Mouse (Mus musculus) heart, embryonic 10.5 days (tissue): ENCODE measurements around the gene RPS10-NUDT3. TPM values are rescaled to one million over a fixed set of nuclear protein-coding genes. Genes with fewer than 3 reads are reported as not detected.
A peak's percentile ranks its signal among the peaks of the same experiment; 100 is the strongest.

Experiments
- DNase-seq: peaks from one replicate; pipeline ENCODE4 v3.0.0-alpha.2; 2017; ENCODE audit warnings: low spot score
- H3K27ac ChIP-seq: fragments of 300-500 bp; sonication (generic); 2 replicates; pipeline ENCODE4 v1.5.1; 2016; ENCODE audit warnings: mild to moderate bottlenecking
- H3K27me3 ChIP-seq: fragments of 300-500 bp; sonication (generic); 2 replicates; pipeline ENCODE4 v1.6.1; 2016; ENCODE audit warnings: mild to moderate bottlenecking; ENCODE audit not compliant: poor library complexity, insufficient read depth, severe bottlenecking
- H3K36me3 ChIP-seq: fragments of 300-500 bp; sonication (generic); 2 replicates; pipeline ENCODE4 v1.6.1; 2016; ENCODE audit warnings: mild to moderate bottlenecking, moderate library complexity
- H3K4me1 ChIP-seq: fragments of 300-500 bp; sonication (generic); 2 replicates; pipeline ENCODE4 v1.6.1; 2016; ENCODE audit warnings: mild to moderate bottlenecking
- H3K4me3 ChIP-seq: fragments of 300-500 bp; sonication (generic); 2 replicates; pipeline ENCODE4 v1.5.1; 2016; ENCODE audit warnings: mild to moderate bottlenecking, moderate library complexity
- H3K9me3 ChIP-seq: fragments of 300-500 bp; sonication (generic); 2 replicates; pipeline ENCODE4 v1.6.1; 2016; ENCODE audit warnings: mild to moderate bottlenecking, moderate library complexity
- WGBS: fragments of 180-500 bp; shearing (Covaris S2); methylation state at CpG from one replicate; pipeline ENCODE4 v1.1.7; 2016; 5-methylcytosine and 5-hydroxymethylcytosine counted together
- polyA plus RNA-seq: library from polyadenylated mRNA; unstranded; fragments of >200 nt; fragmentation: Nextera tagmentation; extraction: Ambion mirVana; gene quantifications from 2 replicates; pipeline ENCODE4 v1.2.1, GENCODE M21; 2016

The RPS10-NUDT3 gene
- polyA plus RNA-seq, 1 experiment from 2014 or later, result not detected

DNA sequence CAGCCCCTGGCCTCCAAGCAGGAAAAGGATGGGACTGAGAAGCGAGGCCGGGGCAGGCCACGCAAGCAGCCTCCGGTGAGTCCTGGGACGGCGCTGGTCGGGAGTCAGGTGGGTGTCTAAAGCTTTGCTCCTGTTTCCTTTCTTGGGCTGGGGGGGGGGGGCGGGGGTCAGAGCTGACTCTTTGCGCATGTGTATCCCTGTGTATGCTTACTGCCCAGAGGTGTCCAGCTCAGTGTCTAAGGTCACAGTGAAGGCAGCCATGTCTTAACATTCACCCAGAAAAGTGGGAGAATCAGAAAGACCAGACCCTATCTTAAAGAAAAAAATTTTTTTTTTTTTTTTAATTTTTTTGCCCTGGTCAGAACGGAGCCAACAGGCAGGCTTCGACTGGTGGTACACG lies 75.4 kb downstream of the RPS10-NUDT3 start:
- Histone ChIP-seq H3K9me3 (no peaks in the 10 kb centered on the region), H3K27me3 (no peaks in the 10 kb centered on the region), H3K36me3 (peaks cover 31% of the 10 kb centered on the region), H3K4me1 (peaks cover 72% of the 10 kb centered on the region), H3K27ac (peak overlapping the region; percentile 99; the same call in 1 of the 2 replicates), H3K4me3 (peak overlapping the region; percentile 97; the same call in 1 of the 2 replicates)
- WGBS, result 69% methylated on average over 12 of the region's 12 CpGs
- no peak for DNase-seq

DNA sequence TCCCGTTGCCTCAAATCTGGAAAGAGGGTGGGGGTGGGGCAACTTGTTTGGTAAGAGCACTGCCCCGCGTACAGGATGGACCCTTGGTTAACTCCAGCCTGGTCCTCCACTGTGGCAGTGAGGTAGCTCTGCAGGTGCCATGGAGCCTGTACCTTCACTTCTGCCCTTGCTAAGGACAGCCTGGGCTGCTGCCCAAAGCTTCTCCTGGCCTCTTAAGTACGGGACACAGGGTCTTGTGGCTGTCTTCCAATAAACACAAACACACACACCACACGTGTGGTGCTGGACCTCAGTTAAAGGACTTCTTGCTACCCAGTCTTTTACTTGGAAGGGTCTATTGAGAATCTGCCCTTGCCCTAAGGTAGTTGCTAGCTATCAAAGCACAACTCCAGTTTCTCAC lies 76.2 kb downstream of the RPS10-NUDT3 start:
- Histone ChIP-seq H3K4me3 (peak overlapping the region; percentile 97), H3K36me3 (peaks cover 27% of the 10 kb centered on the region), H3K27ac (peak overlapping the region; percentile 99), H3K9me3 (no peaks in the 10 kb centered on the region), H3K27me3 (no peaks in the 10 kb centered on the region), H3K4me1 (peaks cover 72% of the 10 kb centered on the region)
- no peak for DNase-seq
- WGBS, result 20% methylated on average over 5 of the region's 5 CpGs

DNA sequence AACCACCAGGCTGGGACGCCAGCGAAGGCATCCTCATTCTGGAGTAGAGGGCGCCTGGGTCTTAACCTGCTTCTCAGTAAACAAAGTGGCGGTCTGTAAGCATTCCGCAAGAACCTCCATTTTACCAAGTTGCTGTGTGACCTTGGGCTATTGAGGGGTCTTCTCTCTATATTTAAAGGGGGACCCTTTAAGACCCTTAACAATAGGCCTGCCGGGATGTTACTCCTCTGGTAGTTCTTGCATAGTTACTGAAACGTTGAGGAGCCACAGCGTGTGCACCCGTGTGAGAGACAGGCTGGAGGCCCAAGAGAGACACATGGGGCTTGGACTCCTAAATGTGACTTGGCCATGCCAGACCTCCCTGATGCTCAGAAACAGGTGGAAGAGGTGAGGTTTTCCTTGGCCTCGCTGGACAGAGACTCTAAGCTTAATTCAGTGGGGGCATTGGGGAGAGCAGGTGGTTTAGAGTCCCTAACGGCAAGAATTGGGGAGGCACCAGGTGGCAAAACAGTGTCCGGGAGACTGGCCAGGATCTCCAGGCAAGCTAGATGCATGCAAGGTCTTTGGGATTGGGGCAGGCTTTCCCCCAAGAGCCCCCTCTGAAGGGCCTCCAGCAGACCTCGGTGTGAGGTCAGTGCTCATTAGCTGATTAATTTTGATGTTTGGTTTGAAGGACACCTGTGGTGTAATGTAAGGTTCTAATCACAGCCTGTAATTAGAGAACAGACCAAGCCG lies 76.9 kb downstream of the RPS10-NUDT3 start:
- H3K4me1 ChIP-seq, result peaks cover 73% of the 10 kb centered on the region
- H3K27ac ChIP-seq, result peak overlapping the region; percentile 99
- no peak for DNase-seq
- H3K9me3 ChIP-seq, result no peaks in the 10 kb centered on the region
- H3K36me3 ChIP-seq, result peaks cover 23% of the 10 kb centered on the region
- no peaks in the 10 kb centered on the region for H3K27me3 ChIP-seq
- peak overlapping the region; percentile 97 for H3K4me3 ChIP-seq
- 3% methylated on average over 14 of the region's 14 CpGs for WGBS

DNA sequence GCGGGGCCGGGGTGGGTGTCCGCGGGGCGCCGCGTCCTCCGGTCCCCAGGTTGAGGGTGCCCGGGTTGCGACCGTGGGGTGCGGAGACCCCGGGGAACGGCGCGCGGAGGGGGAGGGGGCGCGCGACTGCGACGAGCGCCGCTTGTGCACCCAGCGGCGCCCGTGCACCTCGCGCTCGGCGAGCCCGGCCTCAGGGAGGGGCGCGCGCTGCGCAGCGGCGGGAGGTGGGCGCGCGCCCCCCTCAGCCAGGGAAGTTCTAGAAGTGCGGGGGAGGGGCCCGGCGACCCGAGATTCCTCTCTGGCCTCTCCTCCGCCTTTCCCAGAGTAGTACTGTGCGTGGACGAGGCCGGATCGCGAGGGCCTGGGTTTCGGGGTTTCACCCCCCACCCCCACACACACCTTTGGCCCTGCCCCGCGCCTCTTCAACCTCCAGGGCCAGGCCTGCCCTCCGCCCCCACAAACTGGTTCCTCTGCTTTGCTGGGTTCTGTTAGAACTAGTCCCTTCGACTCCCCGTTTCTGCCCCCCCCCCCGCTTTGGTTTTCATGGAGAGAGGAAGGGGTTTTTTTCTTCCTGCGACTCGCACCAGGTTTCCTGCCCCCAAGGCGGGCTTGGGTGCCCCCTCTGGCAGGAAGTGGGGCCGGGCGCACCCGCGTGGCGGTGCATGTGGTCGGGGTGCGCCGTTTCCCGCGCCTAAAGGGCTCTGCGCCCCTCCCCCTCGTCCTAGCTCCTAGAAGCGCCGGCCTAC lies 77.7 kb downstream of the RPS10-NUDT3 start:
- peak; percentile 90 for DNase-seq
- Histone ChIP-seq H3K4me3 (peak overlapping the region; percentile 97), H3K4me1 (peaks cover 80% of the 10 kb centered on the region), H3K36me3 (peaks cover 23% of the 10 kb centered on the region), H3K9me3 (no peaks in the 10 kb centered on the region), H3K27me3 (no peaks in the 10 kb centered on the region), H3K27ac (peak overlapping the region; percentile 99)
- 2% methylated on average over 69 of the region's 75 CpGs for WGBS

DNA sequence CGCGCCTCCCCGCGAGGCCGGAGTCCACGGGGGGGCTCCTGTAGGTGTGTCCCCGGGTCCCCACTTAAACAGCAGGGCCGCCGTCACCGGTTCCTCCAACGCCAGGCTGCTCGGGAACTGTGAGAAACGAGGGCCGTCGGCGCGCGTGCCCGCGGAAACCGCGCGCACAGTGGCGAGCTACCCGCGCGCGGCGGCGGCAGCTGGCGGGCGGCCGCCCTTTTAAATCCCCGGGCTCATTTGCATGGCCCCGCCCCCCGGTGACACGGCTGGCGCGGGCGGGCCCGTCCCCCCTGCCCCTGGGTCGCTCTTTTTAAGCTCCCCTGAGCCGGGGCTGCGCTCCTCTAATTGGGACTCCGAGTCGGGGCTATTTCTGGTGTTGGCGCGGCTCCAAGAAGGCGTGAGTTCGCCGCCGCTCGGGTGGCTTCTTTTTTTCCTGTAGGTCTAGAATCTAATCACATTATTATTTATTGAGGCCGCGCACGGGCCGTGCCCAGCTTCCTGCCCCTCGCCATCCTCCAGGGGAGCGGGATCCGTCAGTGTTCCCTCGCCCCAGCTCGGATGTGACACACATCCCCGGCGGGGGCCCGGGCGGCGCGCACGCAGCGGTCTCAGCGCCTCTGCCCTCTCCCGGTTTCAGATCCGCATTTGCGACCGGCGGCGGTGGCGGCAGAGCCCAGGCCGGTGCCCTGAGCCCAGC lies 78.6 kb downstream of the RPS10-NUDT3 start, which contains the start of gene Hmga1:
Gene Hmga1, plus strand, starts transcription at position 183 of the 697 bp plus-strand sequence.
- peaks cover 78% of the 10 kb centered on the region for H3K4me1 ChIP-seq
- no peaks in the 10 kb centered on the region for H3K9me3 ChIP-seq
- H3K36me3 ChIP-seq, result peaks cover 18% of the 10 kb centered on the region
- WGBS, result under 1% methylated on average over 79 of the region's 79 CpGs
- peak within 1 kb of the TSS; percentile 99 for H3K27ac ChIP-seq
- peak within 1 kb of the TSS; percentile 97 for H3K4me3 ChIP-seq
- DNase-seq, result peak; percentile 95
- H3K27me3 ChIP-seq, result no peaks in the 10 kb centered on the region

DNA sequence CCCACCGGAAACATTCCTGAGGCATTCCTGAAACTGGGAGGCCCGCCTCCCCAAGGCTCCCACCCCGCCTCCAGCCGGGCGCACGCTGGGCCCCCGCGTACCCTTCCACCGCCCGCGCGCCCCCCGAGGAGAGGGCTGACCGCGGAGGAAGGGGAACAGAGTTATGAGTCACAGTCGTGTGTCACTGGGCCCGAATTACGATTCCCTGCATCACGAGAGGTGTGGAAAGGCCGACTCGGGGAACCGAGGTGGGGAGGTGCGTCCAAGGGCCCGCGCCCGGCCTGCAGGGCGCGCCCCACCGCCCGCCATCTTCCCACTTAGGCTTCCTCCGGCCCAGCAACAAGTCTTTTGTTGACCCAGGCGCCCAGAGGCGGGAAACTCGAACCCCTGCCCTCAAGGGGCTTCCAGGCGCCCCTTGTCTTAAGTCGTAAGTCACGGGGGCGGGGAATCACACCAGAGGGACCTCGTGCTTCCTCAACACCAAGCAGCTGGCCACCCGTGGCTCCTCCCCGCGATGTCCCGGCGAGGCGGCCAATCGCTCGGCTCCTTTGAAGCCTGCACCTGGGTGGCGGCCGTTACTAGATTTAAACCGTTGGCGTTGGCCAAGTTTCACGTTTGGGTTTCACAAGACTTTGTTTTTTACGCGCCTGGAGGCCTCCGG lies 79.4 kb downstream of the RPS10-NUDT3 start:
- Histone ChIP-seq H3K4me1 (peaks cover 70% of the 10 kb centered on the region), H3K4me3 (peak overlapping the region; percentile 97), H3K36me3 (peaks cover 9% of the 10 kb centered on the region), H3K27ac (peak overlapping the region; percentile 99), H3K27me3 (no peaks in the 10 kb centered on the region), H3K9me3 (no peaks in the 10 kb centered on the region)
- WGBS, result under 1% methylated on average over 55 of the region's 55 CpGs
- DNase-seq, result peak; percentile 95

DNA sequence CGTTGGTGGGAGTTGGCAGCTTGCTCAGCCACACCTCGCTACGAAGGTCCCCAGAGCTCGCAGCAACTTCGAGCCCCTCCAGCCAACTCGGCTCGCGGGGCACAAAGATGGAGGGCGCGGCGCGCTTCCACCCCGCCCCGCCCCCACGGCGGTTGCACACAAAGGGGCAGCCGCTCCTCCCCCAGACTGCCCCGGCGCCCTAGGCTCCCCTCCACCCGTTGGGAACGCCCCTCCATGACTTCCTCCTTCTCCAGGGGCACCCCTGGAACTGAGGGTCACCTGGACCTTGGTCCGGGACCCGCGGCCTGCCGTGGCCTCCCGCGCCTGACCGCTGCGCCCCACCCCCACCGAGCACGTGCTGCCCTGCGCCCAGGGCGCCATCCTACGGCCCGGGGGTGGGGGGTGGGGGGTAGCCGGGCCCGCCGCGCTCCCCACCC lies 79.9 kb downstream of the RPS10-NUDT3 start:
- Histone ChIP-seq H3K9me3 (no peaks in the 10 kb centered on the region), H3K27ac (peak overlapping the region; percentile 99), H3K4me3 (peak overlapping the region; percentile 97), H3K4me1 (peaks cover 65% of the 10 kb centered on the region), H3K36me3 (peaks cover 4% of the 10 kb centered on the region), H3K27me3 (no peaks in the 10 kb centered on the region)
- DNase-seq, result peak; percentile 93
- WGBS, result under 1% methylated on average over 37 of the region's 39 CpGs

DNA sequence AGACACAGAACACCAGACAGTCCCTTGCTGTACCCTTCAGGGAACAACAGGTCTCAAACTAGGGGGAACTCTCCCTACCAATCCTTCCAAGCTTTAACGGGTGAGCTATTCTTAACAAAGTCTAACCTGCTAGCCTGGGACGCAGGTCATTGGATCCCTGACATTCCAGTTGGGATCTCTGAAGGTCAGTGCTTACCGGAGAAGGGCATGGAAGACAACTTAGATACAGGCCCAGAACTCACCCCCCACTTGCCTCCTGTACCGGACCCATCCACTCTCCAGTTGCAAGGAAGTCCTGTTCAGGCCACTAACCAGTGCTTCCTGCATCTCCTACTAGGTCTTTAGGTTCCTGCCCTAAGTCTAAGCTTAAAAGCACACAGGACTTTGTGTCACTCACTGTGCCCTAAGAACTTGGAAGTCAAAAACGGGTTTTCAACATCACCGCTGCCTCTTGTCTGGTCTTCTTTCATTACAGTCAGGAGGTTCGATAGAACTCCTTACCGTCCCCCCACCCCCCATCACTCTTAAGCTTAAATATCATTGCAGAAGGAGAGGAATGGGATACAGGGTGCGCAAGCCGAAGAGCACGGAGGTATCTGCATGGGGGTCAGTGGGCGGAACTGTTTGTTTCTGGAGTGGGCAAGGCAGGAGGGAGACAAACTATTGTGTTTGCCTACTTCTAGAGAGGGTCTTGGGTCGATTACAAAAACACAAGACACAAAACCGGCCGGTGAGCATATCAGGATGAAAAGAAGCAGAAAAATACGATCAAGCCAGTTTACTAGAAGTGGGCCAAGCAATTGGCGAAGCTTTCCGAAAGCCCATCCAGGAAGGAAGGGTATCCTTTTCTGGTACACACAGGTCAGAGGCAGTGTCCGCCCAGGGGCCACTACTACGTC lies 80.7 kb downstream of the RPS10-NUDT3 start:
- DNase-seq, result no peak
- Histone ChIP-seq H3K9me3 (no peaks in the 10 kb centered on the region), H3K4me1 (peaks cover 64% of the 10 kb centered on the region), H3K4me3 (peak overlapping the region; percentile 97), H3K27ac (peak overlapping the region; percentile 99), H3K27me3 (no peaks in the 10 kb centered on the region), H3K36me3 (no peaks in the 10 kb centered on the region)
- 35% methylated on average over 20 of the region's 20 CpGs for WGBS

DNA sequence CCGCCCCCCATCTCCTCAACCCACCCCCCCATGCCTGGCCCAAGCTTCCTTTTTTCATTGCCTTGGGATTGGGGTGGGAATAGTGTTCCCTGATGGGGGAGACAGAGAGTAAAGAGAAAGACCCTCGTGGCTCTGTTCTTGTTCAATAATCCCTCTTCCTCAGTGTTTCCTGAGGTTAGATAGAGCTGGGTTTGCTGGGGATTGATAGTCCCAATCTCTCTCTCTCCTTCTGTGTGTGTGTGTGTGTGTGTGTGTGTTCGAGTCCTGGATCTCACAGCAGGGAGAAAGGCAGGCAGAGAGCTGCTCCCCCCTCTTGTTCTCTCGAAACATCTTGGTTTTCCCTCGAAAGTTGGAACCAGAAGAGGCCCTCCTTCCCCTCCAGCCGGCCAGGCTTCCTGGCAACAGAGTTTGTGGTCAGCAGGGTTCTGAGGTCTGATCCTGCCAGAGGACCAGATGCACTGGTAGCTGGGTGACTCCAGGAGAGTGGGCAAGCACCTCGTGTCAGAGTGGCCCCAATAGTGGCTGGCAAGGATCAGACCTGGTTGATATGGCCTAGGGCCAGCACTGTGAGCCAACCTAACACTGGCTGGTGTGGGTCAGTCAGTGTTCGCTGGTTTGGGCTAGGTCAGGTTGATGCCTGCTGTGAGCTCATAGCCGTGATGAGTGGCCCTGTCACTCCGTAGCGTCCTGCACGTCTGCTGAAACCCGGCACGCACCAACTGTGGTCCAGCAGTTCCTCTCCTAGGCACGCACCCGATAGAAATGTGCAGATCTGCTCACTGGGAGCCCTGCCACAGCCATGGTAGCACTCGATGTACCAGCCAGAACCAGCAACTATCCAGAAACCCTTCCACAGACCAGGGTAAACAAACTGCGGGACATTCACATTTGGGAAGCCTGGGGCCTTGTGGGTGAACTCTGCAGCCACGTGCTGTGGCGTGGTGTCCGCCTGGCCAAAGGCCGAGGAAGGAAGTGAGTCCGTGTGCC lies 82.5 kb downstream of the RPS10-NUDT3 start:
- Histone ChIP-seq H3K27me3 (no peaks in the 10 kb centered on the region), H3K4me1 (peaks cover 58% of the 10 kb centered on the region), H3K27ac (peak overlapping the region; percentile 62), H3K4me3 (no peak overlapping the region), H3K9me3 (no peaks in the 10 kb centered on the region), H3K36me3 (no peaks in the 10 kb centered on the region)
- DNase-seq, result no peak
- 78% methylated on average over 23 of the region's 23 CpGs for WGBS

DNA sequence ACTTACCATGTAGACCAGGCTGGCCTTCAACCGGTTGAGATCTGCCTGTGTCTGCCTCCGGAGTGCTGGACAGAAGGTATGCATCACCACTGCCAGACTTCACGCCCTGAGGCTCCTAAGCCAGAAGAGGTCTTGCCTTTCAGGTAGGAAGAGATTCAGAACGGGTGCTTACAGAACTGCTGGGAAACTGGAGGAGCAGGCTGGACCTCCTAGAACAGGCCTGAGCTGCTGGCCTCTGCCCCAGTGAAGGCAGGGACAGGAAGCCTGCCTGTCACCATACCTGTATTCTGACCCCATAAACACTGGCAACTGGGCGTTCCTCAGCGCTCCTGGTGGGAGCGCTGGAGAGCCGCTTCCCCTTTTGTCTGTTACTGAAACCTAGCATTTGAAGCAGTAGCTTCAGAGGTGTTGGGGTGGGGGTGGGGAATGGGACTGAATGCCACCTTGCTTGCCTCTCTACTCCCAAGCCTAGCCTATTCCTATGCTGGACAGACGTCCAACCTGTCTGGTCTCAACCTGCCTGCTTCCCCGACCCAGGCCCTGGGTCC lies 83.6 kb downstream of the RPS10-NUDT3 start:
- peak overlapping the region; percentile 62; the same call in 1 of the 2 replicates for H3K27ac ChIP-seq
- H3K9me3 ChIP-seq, result no peaks in the 10 kb centered on the region
- 0 out of 2 replicates have a peak, but pooled peaks cover 5% of the 10 kb centered on the region for H3K27me3 ChIP-seq
- peaks cover 63% of the 10 kb centered on the region for H3K4me1 ChIP-seq
- no peak overlapping the region for H3K4me3 ChIP-seq
- H3K36me3 ChIP-seq, result no peaks in the 10 kb centered on the region
- DNase-seq, result no peak
- WGBS, result 61% methylated on average over 10 of the region's 10 CpGs
